Mouse (Mus musculus): ENCODE results near the gene Gm20662.

DNA sequence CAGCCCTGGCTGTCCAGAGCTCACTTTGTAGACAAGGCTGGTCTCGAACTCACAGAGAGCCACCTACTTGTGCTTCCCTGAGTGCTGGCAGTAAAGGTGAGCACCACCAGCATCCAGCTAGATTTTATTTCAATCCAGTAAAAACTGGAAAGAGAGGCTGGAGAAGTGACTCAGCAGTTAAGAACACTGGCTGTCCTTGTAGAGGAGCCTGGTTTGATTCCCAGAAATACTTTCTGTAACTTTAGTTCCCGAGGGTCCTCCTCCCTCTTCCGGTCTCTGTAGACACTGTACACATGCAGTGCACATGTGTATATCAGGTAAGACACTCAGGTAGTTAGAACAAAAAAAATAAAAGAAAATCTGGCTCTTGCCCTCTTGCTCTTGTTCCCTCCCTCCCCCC lies 8.2 kb upstream of the Gm20662 start:
- TF ChIP-seq CTCF (IDR thresholded peaks at IDR 0.05; ENCODE audit: extremely low read depth, insufficient read depth, insufficient read length, insufficient replicate concordance) (no peak), POLR2A (IDR thresholded peaks at IDR 0.05; ENCODE audit: low read depth, low read length) (no peak)
